Mouse (Mus musculus): ENCODE measurements at regions not wholly inside any gene's neighbourhood (a gene's known extent, or its start where the extent isn't known, plus 50 kb on each side); places are given as distances from the start of the nearest gene placed in this dataset.

DNA sequence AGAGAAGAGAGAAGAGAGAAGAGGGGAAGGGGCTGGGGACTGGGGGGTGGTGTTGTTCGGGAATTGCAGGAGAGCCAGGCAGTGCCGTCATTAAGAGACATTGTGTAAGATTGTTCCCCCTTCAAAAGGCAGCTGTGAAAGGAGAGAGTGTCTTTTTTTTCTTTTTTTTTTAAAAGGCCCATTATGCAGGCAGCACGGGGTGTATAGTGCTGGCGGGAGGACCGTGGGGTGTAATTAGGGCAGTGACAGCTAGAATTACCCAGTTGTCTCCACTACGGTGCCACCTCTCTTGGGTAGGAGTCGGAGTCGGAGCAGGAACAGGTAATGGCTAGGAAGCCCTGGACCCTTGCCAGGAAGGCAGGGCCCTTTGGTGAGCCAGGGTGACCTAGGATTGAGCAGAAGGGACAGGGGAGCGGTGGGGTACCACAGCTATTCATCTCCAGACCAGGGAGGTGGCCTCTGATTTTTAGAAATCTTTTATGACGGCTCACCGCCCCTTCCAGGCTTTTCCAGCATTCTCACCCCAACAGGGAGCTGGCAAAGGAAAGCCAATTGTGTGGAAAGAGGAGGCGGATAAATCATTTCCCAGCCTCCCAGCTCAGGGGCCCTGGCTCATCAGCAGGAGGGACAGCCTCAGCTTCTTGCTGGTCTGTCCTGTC is 67.2 kb upstream of the Zc3h12a start:
- no peak for TF ChIP-seq POLR2A (IDR thresholded peaks at IDR 0.05; ENCODE audit: low read depth, low read length)
- TF ChIP-seq CTCF (IDR thresholded peaks at IDR 0.05; ENCODE audit: extremely low read depth, insufficient read depth, insufficient read length, insufficient replicate concordance) = no peak

All from spleen, adult 2 months (tissue).